Mouse (Mus musculus): ENCODE measurements around the gene Gm8229. TPM values are rescaled to one million over a fixed set of nuclear protein-coding genes. Genes with fewer than 3 reads are reported as not detected.
"Not testable (repeated sequence)": the region's sequence is repeated elsewhere in the genome, so short reads cannot be mapped to it uniquely, and the experiment has no call there.

Gene Gm8229
- not detected in 2 replicates for polyA plus RNA-seq (2014; fragmentation: Nextera tagmentation; extraction: Ambion mirVana)

GRCm38 (mm10) chr14:44365057-44365456, at the start of gene Gm8229:
Gene Gm8229 (plus strand): TSS chr14:44365357.
- H3K9me3 ChIP-seq (ENCODE audit: control insufficient read depth, low read length); H3K4me3 ChIP-seq (ENCODE audit: low read length); ATAC-seq (ENCODE audit: low FRiP score, low TSS enrichment); H3K4me2 ChIP-seq (replicated peaks; ENCODE audit: low read depth, low read length); H3K9ac ChIP-seq (ENCODE audit: low read depth, low read length); H3K27me3 ChIP-seq (ENCODE audit: control insufficient read depth, insufficient read depth, low read length); H3K4me1 ChIP-seq (ENCODE audit: control insufficient read depth, insufficient read depth, low read length); H3K27ac ChIP-seq (ENCODE audit: low read depth, low read length); H3K36me3 ChIP-seq (ENCODE audit: control insufficient read depth, insufficient read depth, low read length): not testable (repeated sequence)
- WGBS, result 92% methylated on average over 4 of the region's 4 CpGs

DNA sequence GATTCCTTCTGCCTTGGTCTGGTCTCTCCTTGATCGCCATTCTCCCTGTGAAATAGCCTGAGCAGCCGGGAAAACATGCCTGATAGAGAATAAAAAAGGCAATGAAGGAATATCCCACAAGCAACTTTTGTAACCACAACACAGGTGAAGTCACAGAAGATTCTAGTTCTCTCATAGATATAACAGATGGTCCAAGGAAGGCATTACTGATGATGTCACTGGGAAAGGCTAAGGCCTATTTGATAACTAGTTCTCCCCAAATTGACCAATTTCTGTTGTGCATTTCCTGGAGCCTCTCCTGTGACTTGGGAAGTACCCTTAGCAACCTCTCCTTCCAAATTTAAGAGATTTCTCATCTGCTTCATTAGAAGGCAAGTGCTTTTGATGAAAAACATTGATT, 26.7 kb upstream of the Gm8229 start, which contains the start of gene Gm5930:
TSS of gene Gm5930 (minus strand) at position 101 of the 400 bp plus-strand sequence.
- not testable (repeated sequence) for H3K4me3 ChIP-seq (ENCODE audit: low read length); H3K4me1 ChIP-seq (ENCODE audit: control insufficient read depth, insufficient read depth, low read length); H3K9me3 ChIP-seq (ENCODE audit: control insufficient read depth, low read length); H3K27me3 ChIP-seq (ENCODE audit: control insufficient read depth, insufficient read depth, low read length); H3K27ac ChIP-seq (ENCODE audit: low read depth, low read length); ATAC-seq (ENCODE audit: low FRiP score, low TSS enrichment); H3K9ac ChIP-seq (ENCODE audit: low read depth, low read length); H3K4me2 ChIP-seq (replicated peaks; ENCODE audit: low read depth, low read length); H3K36me3 ChIP-seq (ENCODE audit: control insufficient read depth, insufficient read depth, low read length)
- WGBS, result no CpG with 5 or more reads among the region's 2 CpGs

DNA sequence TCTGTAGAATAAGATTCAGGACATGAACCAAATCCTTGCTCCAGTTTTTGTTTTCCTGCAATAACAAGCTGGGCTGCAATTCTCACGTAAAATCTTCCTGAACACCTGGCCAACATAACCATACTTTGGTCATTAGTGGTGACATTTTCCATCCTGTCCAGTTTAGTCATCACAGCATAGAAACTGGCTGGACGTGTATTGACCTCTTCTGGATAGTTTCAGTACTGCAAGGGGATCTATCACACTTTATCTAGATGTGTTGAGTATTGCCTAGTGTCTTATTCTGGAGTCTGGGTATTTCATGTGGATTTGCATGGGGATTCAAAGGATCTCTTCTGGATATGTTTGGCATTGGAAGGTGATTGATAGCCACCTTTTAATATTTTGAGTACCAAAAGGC, 3.7 kb upstream of the Gm8229 start:
- H3K9me3 ChIP-seq (ENCODE audit: control insufficient read depth, low read length); H3K27me3 ChIP-seq (ENCODE audit: control insufficient read depth, insufficient read depth, low read length); H3K36me3 ChIP-seq (ENCODE audit: control insufficient read depth, insufficient read depth, low read length); H3K4me1 ChIP-seq (ENCODE audit: control insufficient read depth, insufficient read depth, low read length); H3K4me2 ChIP-seq (replicated peaks; ENCODE audit: low read depth, low read length); H3K9ac ChIP-seq (ENCODE audit: low read depth, low read length); H3K27ac ChIP-seq (ENCODE audit: low read depth, low read length); H3K4me3 ChIP-seq (ENCODE audit: low read length); ATAC-seq (ENCODE audit: low FRiP score, low TSS enrichment): not testable (repeated sequence)
- WGBS, result 27% methylated on average over 2 of the region's 2 CpGs

DNA sequence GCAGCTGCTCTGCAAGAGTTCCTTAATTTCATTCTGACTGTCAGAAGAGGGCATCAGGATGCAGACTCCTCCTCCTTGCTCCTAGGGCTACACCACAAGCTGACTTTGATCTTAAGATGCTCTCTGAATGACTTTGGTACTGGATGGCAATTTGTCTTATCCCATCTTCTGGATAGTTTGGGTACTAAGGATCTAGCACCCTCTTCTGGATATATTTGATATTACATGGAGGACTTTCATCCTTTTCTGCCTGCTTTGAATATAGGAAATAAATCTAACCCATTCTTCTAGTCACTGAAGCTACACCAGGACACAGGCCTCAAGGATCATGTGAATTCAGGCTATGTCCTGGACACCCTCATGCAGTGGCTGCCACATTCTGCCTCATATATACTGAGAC, 2.9 kb upstream of the Gm8229 start:
- not testable (repeated sequence) for H3K36me3 ChIP-seq (ENCODE audit: control insufficient read depth, insufficient read depth, low read length); H3K9ac ChIP-seq (ENCODE audit: low read depth, low read length); H3K4me3 ChIP-seq (ENCODE audit: low read length); ATAC-seq (ENCODE audit: low FRiP score, low TSS enrichment); H3K27ac ChIP-seq (ENCODE audit: low read depth, low read length); H3K4me1 ChIP-seq (ENCODE audit: control insufficient read depth, insufficient read depth, low read length); H3K27me3 ChIP-seq (ENCODE audit: control insufficient read depth, insufficient read depth, low read length); H3K4me2 ChIP-seq (replicated peaks; ENCODE audit: low read depth, low read length); H3K9me3 ChIP-seq (ENCODE audit: control insufficient read depth, low read length)

DNA sequence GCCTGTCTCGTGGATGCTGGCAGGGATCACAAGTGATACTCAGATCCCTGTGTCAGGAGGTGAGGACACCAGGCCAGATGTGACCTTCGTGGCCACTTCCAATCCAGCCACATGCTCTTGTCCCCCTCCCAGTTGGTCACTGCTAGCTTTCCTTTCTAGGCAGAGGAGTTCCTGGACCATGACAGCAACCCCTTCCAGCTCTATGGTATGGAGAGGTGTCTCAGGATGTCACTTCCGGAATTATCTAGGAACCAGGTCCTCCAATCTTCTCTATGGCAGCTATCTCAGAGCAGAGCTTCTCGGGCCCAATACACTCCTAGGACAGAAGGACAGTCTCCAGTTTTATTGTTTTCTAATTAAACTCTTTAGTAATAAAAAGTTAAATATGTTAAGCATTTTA, 19.1 kb downstream of the Gm8229 start:
- not testable (repeated sequence) for ATAC-seq (ENCODE audit: low FRiP score, low TSS enrichment); H3K27ac ChIP-seq (ENCODE audit: low read depth, low read length); H3K9me3 ChIP-seq (ENCODE audit: control insufficient read depth, low read length); H3K36me3 ChIP-seq (ENCODE audit: control insufficient read depth, insufficient read depth, low read length); H3K27me3 ChIP-seq (ENCODE audit: control insufficient read depth, insufficient read depth, low read length); H3K4me1 ChIP-seq (ENCODE audit: control insufficient read depth, insufficient read depth, low read length); H3K9ac ChIP-seq (ENCODE audit: low read depth, low read length); H3K4me3 ChIP-seq (ENCODE audit: low read length); H3K4me2 ChIP-seq (replicated peaks; ENCODE audit: low read depth, low read length)
- 80% methylated on average over 3 of the region's 4 CpGs for WGBS

DNA sequence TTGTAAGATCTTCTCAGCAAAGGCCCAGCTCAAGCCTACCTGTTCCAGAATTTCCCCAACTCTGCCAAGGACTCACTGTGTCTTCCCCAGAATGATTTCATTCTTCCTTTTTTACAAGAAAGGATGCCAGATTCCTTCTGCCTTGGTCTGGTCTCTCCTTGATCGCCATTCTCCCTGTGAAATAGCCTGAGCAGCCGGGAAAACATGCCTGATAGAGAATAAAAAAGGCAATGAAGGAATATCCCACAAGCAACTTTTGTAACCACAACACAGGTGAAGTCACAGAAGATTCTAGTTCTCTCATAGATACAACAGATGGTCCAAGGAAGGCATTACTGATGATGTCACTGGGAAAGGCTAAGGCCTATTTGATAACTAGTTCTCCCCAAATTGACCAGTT, 45.4 kb downstream of the Gm8229 start, which contains the start of gene Gm3371:
TSS of gene Gm3371 (minus strand) at position 101 of the 400 bp plus-strand sequence.
- not testable (repeated sequence) for H3K9me3 ChIP-seq (ENCODE audit: control insufficient read depth, low read length); H3K36me3 ChIP-seq (ENCODE audit: control insufficient read depth, insufficient read depth, low read length); H3K9ac ChIP-seq (ENCODE audit: low read depth, low read length); H3K4me1 ChIP-seq (ENCODE audit: control insufficient read depth, insufficient read depth, low read length); H3K27ac ChIP-seq (ENCODE audit: low read depth, low read length); H3K4me2 ChIP-seq (replicated peaks; ENCODE audit: low read depth, low read length); ATAC-seq (ENCODE audit: low FRiP score, low TSS enrichment); H3K4me3 ChIP-seq (ENCODE audit: low read length); H3K27me3 ChIP-seq (ENCODE audit: control insufficient read depth, insufficient read depth, low read length)
- no CpG with 5 or more reads among the region's 2 CpGs for WGBS

Other genes starting within 250 kb of the Gm8229 start
- not detected in 2 replicates for gene Gm3327, start 241.5 kb upstream of the Gm8229 start, polyA plus RNA-seq (2014; fragmentation: Nextera tagmentation; extraction: Ambion mirVana)
- not detected in 2 replicates for gene Gm8212, start 167.7 kb upstream of the Gm8229 start, polyA plus RNA-seq (2014; fragmentation: Nextera tagmentation; extraction: Ambion mirVana)
- not detected in 2 replicates for gene 4930503E14Rik, start 152.1 kb upstream of the Gm8229 start, polyA plus RNA-seq (2014; fragmentation: Nextera tagmentation; extraction: Ambion mirVana)
- not detected in 2 replicates for gene Gm8220, start 79.8 kb upstream of the Gm8229 start, polyA plus RNA-seq (2014; fragmentation: Nextera tagmentation; extraction: Ambion mirVana)
- gene Gm5930, start 26.8 kb upstream of the Gm8229 start, polyA plus RNA-seq (2014; fragmentation: Nextera tagmentation; extraction: Ambion mirVana), result not detected in 2 replicates
- not detected in 2 replicates for gene Gm3371, start 45.3 kb downstream of the Gm8229 start, polyA plus RNA-seq (2014; fragmentation: Nextera tagmentation; extraction: Ambion mirVana)
- gene Gm8232, start 68.3 kb downstream of the Gm8229 start, polyA plus RNA-seq (2014; fragmentation: Nextera tagmentation; extraction: Ambion mirVana), result not detected in 2 replicates
- not detected in 2 replicates for gene BC061237, start 127.1 kb downstream of the Gm8229 start, polyA plus RNA-seq (2014; fragmentation: Nextera tagmentation; extraction: Ambion mirVana)
- not detected in 2 replicates for gene Gm17093, start 152.9 kb downstream of the Gm8229 start, polyA plus RNA-seq (2014; fragmentation: Nextera tagmentation; extraction: Ambion mirVana)
- not detected in 2 replicates for gene Gm8247, start 217.8 kb downstream of the Gm8229 start, polyA plus RNA-seq (2014; fragmentation: Nextera tagmentation; extraction: Ambion mirVana)

Measured in kidney, embryonic 14.5 days (tissue).